Mouse (Mus musculus) midbrain, embryonic 15.5 days (tissue): ENCODE measurements at regions not wholly inside any gene's neighbourhood (a gene's known extent, or its start where the extent isn't known, plus 50 kb on each side); places are given as distances from the start of the nearest gene placed in this dataset.

Experiments used
- ATAC-seq: fragments of 200-750 bp; cut with Nextera tagmentation; replicated peaks from 2 replicates; pipeline ENCODE4 v1.8.0; 2017; ENCODE audit warnings: moderate TSS enrichment
- H3K27ac ChIP-seq: fragments of 300-500 bp; sonication (generic); 2 replicates; pipeline ENCODE4 v1.5.1; 2015; ENCODE audit warnings: mild to moderate bottlenecking, inconsistent platforms
- H3K27me3 ChIP-seq: fragments of 300-500 bp; sonication (generic); replicated peaks from 2 replicates; pipeline ENCODE4 v1.6.1; 2015; ENCODE audit warnings: inconsistent platforms
- H3K36me3 ChIP-seq: fragments of 300-500 bp; sonication (generic); replicated peaks from 2 replicates; pipeline ENCODE4 v1.6.1; 2015; ENCODE audit warnings: inconsistent platforms
- H3K4me1 ChIP-seq: fragments of 300-500 bp; sonication (generic); 2 replicates; pipeline ENCODE4 v1.6.1; 2015; ENCODE audit warnings: inconsistent platforms
- H3K4me2 ChIP-seq: fragments of 300-500 bp; sonication (generic); 2 replicates; pipeline ENCODE4 v1.6.1; 2015; ENCODE audit warnings: inconsistent platforms, mild to moderate bottlenecking, moderate library complexity
- H3K4me3 ChIP-seq: fragments of 300-500 bp; sonication (generic); 2 replicates; pipeline ENCODE4 v1.5.1; 2015; ENCODE audit warnings: mild to moderate bottlenecking, inconsistent platforms
- H3K9ac ChIP-seq: fragments of 300-500 bp; sonication (generic); 2 replicates; pipeline ENCODE4 v1.6.1; 2015; ENCODE audit warnings: mild to moderate bottlenecking, inconsistent platforms
- H3K9me3 ChIP-seq: fragments of 300-500 bp; sonication (generic); 2 replicates; pipeline ENCODE4 v1.6.1; 2016; ENCODE audit warnings: inconsistent platforms
- WGBS: fragments of 180-500 bp; shearing (Covaris S2); methylation state at CpG from one replicate; pipeline ENCODE4 v1.1.7; 2015; ENCODE audit warnings: mixed read lengths; 5-methylcytosine and 5-hydroxymethylcytosine counted together

- Histone ChIP-seq H3K36me3 (no peaks in the 10 kb centered on the region), H3K27me3 (no peaks in the 10 kb centered on the region), H3K4me2 (no peak overlapping the region), H3K9me3 (no peaks in the 10 kb centered on the region), H3K4me3 (no peak overlapping the region), H3K9ac (no peak overlapping the region), H3K4me1 (peaks cover 22% of the 10 kb centered on the region), H3K27ac (no peak overlapping the region)
- WGBS: 28% methylated on average over 5 of the region's 5 CpGs
- no peak for ATAC-seq
Observed at GRCm38 (mm10) chr13:48160161-48160560, 100.9 kb upstream of the Id4 start.

GRCm38 (mm10) chr13:48161339-48161738 lies 99.7 kb upstream of the Id4 start:
- peaks cover 26% of the 10 kb centered on the region for H3K4me1 ChIP-seq
- no peaks in the 10 kb centered on the region for H3K36me3 ChIP-seq
- 0 out of 2 replicates have a peak overlapping the region, but pooled peaks have one; percentile 5 for H3K4me3 ChIP-seq
- H3K9me3 ChIP-seq: no peaks in the 10 kb centered on the region
- peak overlapping the region; percentile 38 for H3K4me2 ChIP-seq
- ATAC-seq: peak; percentile 53; the same call in 1 of the 2 replicates
- H3K27me3 ChIP-seq: no peaks in the 10 kb centered on the region
- 24% methylated on average over 9 of the region's 9 CpGs for WGBS
- H3K27ac ChIP-seq: peak overlapping the region; percentile 40; the same call in 1 of the 2 replicates
- H3K9ac ChIP-seq: no peak overlapping the region

DNA sequence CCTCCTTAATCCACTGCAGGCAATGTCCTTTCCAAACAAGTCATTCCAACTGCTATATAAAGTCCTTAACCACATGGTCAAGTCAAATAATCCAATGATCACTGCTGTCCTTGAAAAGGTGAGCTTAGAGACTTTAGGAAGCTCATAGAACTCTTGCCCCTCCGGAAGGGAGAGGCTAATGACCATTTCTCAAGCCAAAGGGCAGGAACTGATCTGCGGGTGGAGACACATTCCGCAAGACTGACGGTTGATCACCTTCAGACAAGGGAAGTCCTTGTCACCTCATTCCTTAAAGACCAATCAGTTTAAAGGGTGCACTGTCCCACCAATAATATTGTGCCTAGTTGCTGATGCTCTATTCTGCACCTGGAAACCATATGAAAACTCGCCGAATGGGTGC lies 96.4 kb upstream of the Id4 start:
- no peak overlapping the region for H3K9ac ChIP-seq
- H3K27me3 ChIP-seq: no peaks in the 10 kb centered on the region
- no peak for ATAC-seq
- no peaks in the 10 kb centered on the region for H3K9me3 ChIP-seq
- no peaks in the 10 kb centered on the region for H3K36me3 ChIP-seq
- no peak overlapping the region for H3K27ac ChIP-seq
- H3K4me3 ChIP-seq: no peak overlapping the region
- 95% methylated on average over 6 of the region's 6 CpGs for WGBS
- peaks cover 28% of the 10 kb centered on the region for H3K4me1 ChIP-seq
- no peak overlapping the region for H3K4me2 ChIP-seq

GRCm38 (mm10) chr13:48165838-48166237 lies 95.2 kb upstream of the Id4 start:
- H3K27me3 ChIP-seq: no peaks in the 10 kb centered on the region
- no peak overlapping the region for H3K4me2 ChIP-seq
- 0 out of 2 replicates have a peak, but pooled peaks have one; percentile 54 for ATAC-seq
- H3K4me1 ChIP-seq: peaks cover 23% of the 10 kb centered on the region
- no peaks in the 10 kb centered on the region for H3K9me3 ChIP-seq
- no peak overlapping the region for H3K27ac ChIP-seq
- 84% methylated on average over 1 of the region's 1 CpGs for whole genome bisulfite sequencing
- no peak overlapping the region for H3K4me3 ChIP-seq
- H3K36me3 ChIP-seq: no peaks in the 10 kb centered on the region
- no peak overlapping the region for H3K9ac ChIP-seq

DNA sequence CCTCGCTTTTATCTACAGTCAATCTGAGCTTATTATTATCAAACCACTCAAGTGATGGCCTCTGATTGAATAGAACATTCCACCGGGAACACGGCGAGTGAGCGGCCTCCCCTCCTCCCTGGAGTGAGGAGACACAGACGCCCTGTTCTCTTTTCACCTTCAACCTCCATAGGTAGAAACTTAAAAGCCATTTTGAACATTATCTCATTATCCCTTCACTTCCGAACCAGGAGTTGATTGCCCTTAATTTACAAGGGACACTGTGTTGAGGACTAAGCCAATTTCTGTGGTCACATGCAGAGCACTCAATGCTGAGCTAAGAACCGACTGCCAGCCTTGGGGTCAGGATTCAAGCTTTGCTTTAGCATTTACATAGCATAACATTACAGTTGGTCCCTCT lies 93.1 kb upstream of the Id4 start:
- H3K9me3 ChIP-seq: no peaks in the 10 kb centered on the region
- H3K4me2 ChIP-seq: no peak overlapping the region
- no peak overlapping the region for H3K27ac ChIP-seq
- no peak overlapping the region for H3K9ac ChIP-seq
- H3K4me3 ChIP-seq: no peak overlapping the region
- H3K4me1 ChIP-seq: peaks cover 31% of the 10 kb centered on the region
- 20% methylated on average over 8 of the region's 8 CpGs for WGBS
- no peaks in the 10 kb centered on the region for H3K27me3 ChIP-seq
- H3K36me3 ChIP-seq: no peaks in the 10 kb centered on the region
- ATAC-seq: no peak

DNA sequence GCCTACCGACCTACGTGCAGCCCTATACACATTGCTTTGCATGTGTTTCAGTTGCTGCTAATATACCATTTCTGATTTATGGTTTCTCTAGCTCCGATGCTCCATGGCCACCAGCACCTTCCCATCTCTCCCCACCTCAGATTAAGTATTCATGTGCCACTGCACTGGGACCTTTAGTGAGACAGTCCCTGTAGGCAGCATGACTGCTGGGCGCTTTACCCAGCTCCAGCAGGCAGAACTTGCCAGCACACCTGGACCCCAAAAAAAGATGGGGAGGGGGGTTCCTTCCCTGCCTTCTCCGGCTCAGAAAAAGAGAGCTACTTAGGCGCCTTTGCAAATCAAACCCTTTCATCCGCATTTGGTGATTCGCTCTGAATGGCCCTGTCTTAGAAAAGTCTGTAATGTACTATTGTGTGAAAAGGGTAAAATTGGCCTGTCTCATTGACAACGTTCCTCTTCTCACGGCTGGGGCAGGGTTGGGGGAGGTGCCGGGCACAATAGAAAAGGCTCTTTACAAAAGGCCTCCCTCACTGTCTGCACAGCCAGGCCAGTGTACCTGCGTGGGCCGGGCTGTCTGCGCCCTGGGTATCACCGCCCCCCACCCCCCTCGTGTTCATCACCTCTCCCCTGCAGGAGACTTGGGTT lies 89.6 kb upstream of the Id4 start:
- Histone ChIP-seq H3K4me1 (peaks cover 27% of the 10 kb centered on the region), H3K4me2 (peak overlapping the region; percentile 13; the same call in 1 of the 2 replicates), H3K4me3 (no peak overlapping the region), H3K27ac (peak overlapping the region; percentile 65), H3K9ac (no peak overlapping the region), H3K36me3 (no peaks in the 10 kb centered on the region), H3K9me3 (no peaks in the 10 kb centered on the region), H3K27me3 (no peaks in the 10 kb centered on the region)
- ATAC-seq: peak; percentile 71; the same call in 1 of the 2 replicates
- WGBS: 19% methylated on average over 16 of the region's 16 CpGs

GRCm38 (mm10) chr13:48171994-48172393 lies 89.0 kb upstream of the Id4 start:
- Histone ChIP-seq H3K27me3 (no peaks in the 10 kb centered on the region), H3K4me1 (peaks cover 27% of the 10 kb centered on the region), H3K4me3 (no peak overlapping the region), H3K27ac (peak overlapping the region; percentile 65), H3K36me3 (no peaks in the 10 kb centered on the region), H3K9ac (no peak overlapping the region), H3K9me3 (no peaks in the 10 kb centered on the region), H3K4me2 (no peak overlapping the region; the same call in 1 of the 2 replicates)
- ATAC-seq: peak; percentile 42; the same call in 1 of the 2 replicates
- WGBS: 14% methylated on average over 3 of the region's 3 CpGs

DNA sequence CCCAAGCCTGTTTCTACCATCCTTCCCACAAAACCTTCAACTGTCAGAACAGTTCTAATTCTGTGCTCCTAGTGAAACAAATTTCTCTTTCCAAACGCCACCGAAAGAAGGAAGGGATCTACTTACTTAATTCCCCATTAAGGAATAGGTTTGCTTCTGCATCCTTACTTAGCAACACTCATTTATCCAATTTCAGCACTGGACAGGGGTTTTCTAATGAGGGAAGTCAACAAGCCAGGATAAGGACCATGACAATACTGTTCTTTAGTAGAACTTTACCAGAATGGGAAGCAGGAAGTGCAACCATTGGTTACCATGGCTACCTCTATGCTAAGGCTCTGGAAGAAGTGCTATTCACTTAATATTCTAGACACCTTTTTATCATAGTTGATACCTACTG lies 68.6 kb upstream of the Id4 start:
- Histone ChIP-seq H3K4me2 (no peak overlapping the region), H3K27ac (no peak overlapping the region), H3K9ac (no peak overlapping the region), H3K36me3 (no peaks in the 10 kb centered on the region), H3K4me3 (no peak overlapping the region), H3K4me1 (no peaks in the 10 kb centered on the region), H3K27me3 (no peaks in the 10 kb centered on the region), H3K9me3 (no peaks in the 10 kb centered on the region)
- 92% methylated on average over 2 of the region's 2 CpGs for whole genome bisulfite sequencing
- no peak for ATAC-seq

DNA sequence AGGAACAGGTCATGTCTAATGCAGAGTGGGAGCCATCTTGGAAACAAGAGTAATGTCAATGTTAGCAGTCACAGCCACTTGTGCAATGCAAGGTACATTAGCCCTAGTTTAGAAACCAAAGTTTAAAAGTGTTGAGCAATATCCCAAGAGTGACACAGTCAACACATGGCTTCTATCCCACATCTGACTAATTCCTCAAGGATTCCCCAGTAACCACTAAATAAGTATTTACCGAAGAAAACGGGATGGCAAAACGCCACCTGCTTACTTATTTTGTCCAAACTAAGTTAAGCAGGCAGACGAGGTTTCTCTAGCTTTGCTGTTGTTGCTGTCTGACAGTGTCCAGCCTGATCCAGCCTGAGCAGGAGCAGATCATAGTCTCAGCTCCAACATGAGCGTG lies 67.1 kb upstream of the Id4 start:
- no peak overlapping the region for H3K27ac ChIP-seq
- no peak overlapping the region for H3K4me2 ChIP-seq
- no peaks in the 10 kb centered on the region for H3K36me3 ChIP-seq
- no peaks in the 10 kb centered on the region for H3K4me1 ChIP-seq
- H3K27me3 ChIP-seq: no peaks in the 10 kb centered on the region
- no peak overlapping the region for H3K4me3 ChIP-seq
- ATAC-seq: no peak
- no peak overlapping the region for H3K9ac ChIP-seq
- whole genome bisulfite sequencing: 92% methylated on average over 5 of the region's 5 CpGs
- no peaks in the 10 kb centered on the region for H3K9me3 ChIP-seq

- ATAC-seq: no peak
- no peaks in the 10 kb centered on the region for H3K4me1 ChIP-seq
- H3K27ac ChIP-seq: no peak overlapping the region
- H3K4me3 ChIP-seq: no peak overlapping the region
- no peaks in the 10 kb centered on the region for H3K9me3 ChIP-seq
- no peaks in the 10 kb centered on the region for H3K27me3 ChIP-seq
- H3K4me2 ChIP-seq: no peak overlapping the region
- 37% methylated on average over 4 of the region's 4 CpGs for WGBS
- H3K9ac ChIP-seq: no peak overlapping the region
- H3K36me3 ChIP-seq: no peaks in the 10 kb centered on the region
Observed at GRCm38 (mm10) chr13:48207824-48208223, 53.2 kb upstream of the Id4 start.
